Mouse (Mus musculus) myocyte (in vitro differentiated cells): Measurements from ENCODE around the gene Plaur. TPM values are rescaled to one million over a fixed set of nuclear protein-coding genes. Genes with fewer than 3 reads are reported as not detected.

Experiments
- H3K27me3 ChIP-seq: one replicate; pipeline ENCODE4 v1.6.1; 2011; ENCODE audit not compliant: control insufficient read depth, insufficient read depth, insufficient read length
- H3K36me3 ChIP-seq: one replicate; pipeline ENCODE4 v1.6.1; 2011; ENCODE audit not compliant: control insufficient read depth, insufficient read depth
- H3K4me2 ChIP-seq: one replicate; pipeline ENCODE4 v1.6.1; 2011; ENCODE audit warnings: low read depth, control low read depth
- H3K4me3 ChIP-seq: one replicate; pipeline ENCODE4 v1.5.1; 2011; ENCODE audit warnings: mild to moderate bottlenecking, control low read depth, moderate library complexity
- H3K79me2 ChIP-seq: one replicate; pipeline ENCODE4 v1.6.1; 2011; ENCODE audit not compliant: control insufficient read depth, insufficient read depth
- H3ac ChIP-seq: one replicate; pipeline ENCODE4 v1.6.1; 2011; ENCODE audit not compliant: control insufficient read depth, insufficient read length
- CEBPB ChIP-seq: IDR thresholded peaks from 2 replicates; pipeline ENCODE4 v1.6.1; 2011; ENCODE audit warnings: mild to moderate bottlenecking, moderate library complexity; ENCODE audit not compliant: poor library complexity, insufficient read depth, severe bottlenecking
- E2F4 ChIP-seq: IDR thresholded peaks from one replicate; pipeline ENCODE4 v1.6.1; 2011; ENCODE audit warnings: mild to moderate bottlenecking, control low read depth, moderate library complexity; ENCODE audit not compliant: insufficient read depth
- MAX ChIP-seq: IDR thresholded peaks from one replicate; pipeline ENCODE4 v1.6.1; 2011; ENCODE audit warnings: low read depth, mild to moderate bottlenecking, control low read depth
- MYOD1 ChIP-seq, 3 experiments: IDR thresholded peaks; one replicate each; pipeline ENCODE4 v1.6.1; 2011; ENCODE audit warnings: control low read depth in 2 of 3, low read depth in 2 of 3, mild to moderate bottlenecking in 2 of 3, moderate library complexity in 1 of 3; ENCODE audit not compliant: insufficient read length in 2 of 3, control insufficient read depth in 1 of 3
- MYOG ChIP-seq, 3 experiments: IDR thresholded peaks; one replicate each; pipeline ENCODE4 v1.6.1; 2011; ENCODE audit warnings: control low read depth in 2 of 3, low read depth in 2 of 3, mild to moderate bottlenecking in 2 of 3; ENCODE audit not compliant: insufficient read length in 2 of 3, control insufficient read depth in 1 of 3, insufficient read depth in 1 of 3
- POLR2A ChIP-seq: IDR thresholded peaks from one replicate; pipeline ENCODE4 v1.6.1; 2011; ENCODE audit warnings: low read depth, mild to moderate bottlenecking, control low read depth, moderate library complexity; ENCODE audit not compliant: insufficient read length
- POLR2AphosphoS2 ChIP-seq: IDR thresholded peaks from one replicate; pipeline ENCODE4 v1.6.1; 2011; ENCODE audit warnings: low read depth, control low read depth; ENCODE audit not compliant: insufficient read length
- REST ChIP-seq: IDR thresholded peaks from one replicate; pipeline ENCODE4 v1.6.1; 2011; ENCODE audit warnings: mild to moderate bottlenecking, control low read depth, moderate library complexity; ENCODE audit not compliant: insufficient read depth, insufficient read length
- SRF ChIP-seq: IDR thresholded peaks from one replicate; pipeline ENCODE4 v1.6.1; 2011; ENCODE audit warnings: low read depth; ENCODE audit not compliant: control insufficient read depth, insufficient read length
- TCF12 ChIP-seq: IDR thresholded peaks from one replicate; pipeline ENCODE4 v1.6.1; 2011; ENCODE audit warnings: mild to moderate bottlenecking, control low read depth; ENCODE audit not compliant: poor library complexity, insufficient read depth, severe bottlenecking
- TCF3 ChIP-seq: IDR thresholded peaks from one replicate; pipeline ENCODE4 v1.6.1; 2011; ENCODE audit warnings: low read depth, control low read depth; ENCODE audit not compliant: insufficient read length
- USF1 ChIP-seq: IDR thresholded peaks from one replicate; pipeline ENCODE4 v1.6.1; 2011; ENCODE audit warnings: low read depth, mild to moderate bottlenecking, control low read depth, moderate library complexity
- polyA plus RNA-seq: library from polyadenylated mRNA; unstranded; fragments of >200 nt; fragmentation: generic; extraction: Trizol; gene quantifications from one replicate; pipeline ENCODE4 v1.2.1, GENCODE M21; 2012; ENCODE audit warnings: missing spikeins

The Plaur gene
- polyA plus RNA-seq, 1 experiment = 32.5 TPM

DNA sequence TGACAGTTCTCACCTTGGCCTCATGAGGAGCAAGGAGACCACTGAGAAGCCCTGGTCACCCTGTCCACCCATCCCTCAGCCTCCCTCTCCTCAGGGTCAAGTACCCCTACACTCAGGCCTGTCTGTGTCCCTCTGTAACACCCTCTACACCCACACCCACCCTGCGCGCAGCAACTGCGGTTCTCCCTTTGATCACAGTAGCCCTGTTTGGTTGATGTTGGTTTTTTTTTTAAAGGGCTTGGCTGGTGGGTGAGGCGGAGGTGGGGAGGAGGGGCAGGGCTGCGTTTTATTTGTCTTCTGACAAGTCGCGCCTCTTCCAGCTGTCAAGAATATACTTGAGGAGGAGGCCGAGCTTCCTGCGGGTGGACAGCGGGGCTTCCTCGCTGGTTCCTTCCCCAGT, 30.6 kb upstream of the Plaur start:
- Histone ChIP-seq H3K4me2 (no peak overlapping the region), H3K36me3 (no peaks in the 10 kb centered on the region), H3K27me3 (no peaks in the 10 kb centered on the region), H3ac (no peak overlapping the region), H3K79me2 (no peaks in the 10 kb centered on the region), H3K4me3 (no peak overlapping the region)
- TF ChIP-seq CEBPB = no peak
- TF ChIP-seq TCF12 = no peak
- TF ChIP-seq REST = no peak
- TF ChIP-seq POLR2AphosphoS2 = no peak
- TF ChIP-seq POLR2A = no peak
- TF ChIP-seq MYOG (IDR thresholded peaks at IDR 0.05; ENCODE audit: control insufficient read depth in 1 of 3, insufficient read depth in 1 of 3, insufficient read length in 2 of 3, low read depth in 2 of 3) = no peak
- TF ChIP-seq MYOD1 (IDR thresholded peaks at IDR 0.05; ENCODE audit: control insufficient read depth in 1 of 3, insufficient read length in 2 of 3, low read depth in 2 of 3) = no peak

DNA sequence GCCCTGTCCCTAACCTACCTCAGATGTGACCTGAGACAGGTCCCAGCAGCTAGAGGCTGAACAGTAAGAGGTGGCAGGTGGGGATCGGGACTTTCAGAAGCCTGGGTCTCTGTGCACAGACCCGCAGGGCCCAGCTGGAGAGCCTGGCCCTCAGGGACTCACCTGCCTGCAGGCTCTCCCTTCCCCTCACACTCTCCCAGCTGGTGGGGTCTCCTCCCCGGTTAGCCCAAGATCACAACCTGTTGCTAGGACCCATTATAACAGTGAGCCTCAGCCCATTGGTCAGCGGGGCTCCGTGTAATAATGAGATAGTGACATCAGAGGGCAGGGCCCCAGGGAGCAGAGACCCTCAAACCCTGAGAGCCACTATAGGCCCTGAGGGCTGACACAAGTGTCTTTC, 27.0 kb upstream of the Plaur start:
- Histone ChIP-seq H3K79me2 (no peaks in the 10 kb centered on the region), H3K4me2 (no peak overlapping the region), H3K36me3 (no peaks in the 10 kb centered on the region), H3K27me3 (no peaks in the 10 kb centered on the region), H3ac (no peak overlapping the region), H3K4me3 (no peak overlapping the region)
- no peak for TF ChIP-seq TCF12
- no peak for TF ChIP-seq MAX
- TF ChIP-seq POLR2A = no peak
- TF ChIP-seq MYOG (IDR thresholded peaks at IDR 0.05; ENCODE audit: control insufficient read depth in 1 of 3, insufficient read depth in 1 of 3, insufficient read length in 2 of 3, low read depth in 2 of 3) = no peak
- TF ChIP-seq REST = no peak
- no peak for TF ChIP-seq E2F4
- no peak for TF ChIP-seq USF1
- no peak for TF ChIP-seq CEBPB
- TF ChIP-seq TCF3 = no peak
- no peak for TF ChIP-seq SRF
- TF ChIP-seq MYOD1 (IDR thresholded peaks at IDR 0.05; ENCODE audit: control insufficient read depth in 1 of 3, insufficient read length in 2 of 3, low read depth in 2 of 3) = no peak
- no peak for TF ChIP-seq POLR2AphosphoS2

GRCm38 (mm10) chr7:24437981-24438380, 24.3 kb upstream of the Plaur start:
- H3K36me3 ChIP-seq = no peaks in the 10 kb centered on the region
- no peak overlapping the region for H3ac ChIP-seq
- H3K4me3 ChIP-seq = no peak overlapping the region
- peak overlapping the region; percentile 24 for H3K4me2 ChIP-seq
- H3K27me3 ChIP-seq = no peaks in the 10 kb centered on the region
- no peaks in the 10 kb centered on the region for H3K79me2 ChIP-seq
- TF ChIP-seq MYOD1 (IDR thresholded peaks at IDR 0.05; ENCODE audit: control insufficient read depth in 1 of 3, insufficient read length in 2 of 3, low read depth in 2 of 3) (peak; percentile 41 to 89 (median 61)), MYOG (IDR thresholded peaks at IDR 0.05; ENCODE audit: control insufficient read depth in 1 of 3, insufficient read depth in 1 of 3, insufficient read length in 2 of 3, low read depth in 2 of 3) (peak; percentile 64 to 92 (median 90)), E2F4 (no peak)

DNA sequence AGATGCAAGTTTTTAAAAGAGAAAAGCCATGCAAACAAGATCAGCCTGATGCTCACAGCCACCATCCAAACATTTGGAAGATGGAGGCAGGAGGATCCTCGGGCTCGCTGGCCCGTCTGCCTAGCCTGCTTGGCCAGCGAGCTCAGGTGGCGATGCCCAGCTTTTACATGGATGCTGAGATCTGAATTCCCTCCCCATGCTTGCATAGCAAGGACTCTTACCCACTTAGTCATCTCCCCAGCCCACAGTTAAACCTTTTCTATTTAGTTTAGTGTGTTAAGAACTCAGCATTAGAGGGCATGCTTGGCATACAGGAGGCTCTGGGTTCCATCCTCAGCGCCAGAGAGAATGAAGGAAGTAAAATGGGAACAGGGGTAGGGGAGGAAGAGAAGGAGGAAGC, 23.1 kb upstream of the Plaur start:
- TF ChIP-seq TCF12 (no peak), E2F4 (no peak), CEBPB (no peak), SRF (no peak), POLR2A (no peak), MAX (no peak)
- no peaks in the 10 kb centered on the region for H3K27me3 ChIP-seq
- H3K4me3 ChIP-seq = no peak overlapping the region
- no peaks in the 10 kb centered on the region for H3K36me3 ChIP-seq
- H3K79me2 ChIP-seq = no peaks in the 10 kb centered on the region
- H3K4me2 ChIP-seq = peak overlapping the region; percentile 51
- no peak overlapping the region for H3ac ChIP-seq

- no peaks in the 10 kb centered on the region for H3K27me3 ChIP-seq
- H3K4me2 ChIP-seq = no peak overlapping the region
- no peak overlapping the region for H3K4me3 ChIP-seq
- H3K36me3 ChIP-seq = no peaks in the 10 kb centered on the region
- H3K79me2 ChIP-seq = no peaks in the 10 kb centered on the region
- TF ChIP-seq USF1 (no peak), MYOG (IDR thresholded peaks at IDR 0.05; ENCODE audit: control insufficient read depth in 1 of 3, insufficient read depth in 1 of 3, insufficient read length in 2 of 3, low read depth in 2 of 3) (peak in 1 of 3 experiments; percentile 51)
- H3ac ChIP-seq = no peak overlapping the region
These were observed 22.4 kb upstream of the Plaur start for GRCm38 (mm10) chr7:24439891-24440290.

DNA sequence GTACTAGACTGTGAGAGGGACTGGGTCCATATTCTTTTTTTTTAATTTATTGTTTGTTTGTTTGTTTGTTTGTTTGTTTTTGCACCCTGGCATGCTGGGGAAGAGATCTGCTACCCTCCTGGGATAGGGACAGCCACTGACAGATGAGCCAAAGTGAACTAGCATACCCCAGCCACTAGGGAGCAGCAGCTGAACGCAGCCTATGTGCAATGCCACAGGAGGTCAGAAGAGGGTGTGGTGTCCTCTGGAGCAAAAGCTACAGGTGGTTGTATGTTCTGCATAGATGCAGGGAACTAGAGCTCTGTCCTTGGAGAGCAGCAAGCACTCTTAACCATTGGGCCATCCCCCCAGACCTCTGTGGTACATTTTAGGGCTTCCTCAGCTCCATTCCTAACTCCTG, 20.5 kb upstream of the Plaur start:
- no peak for TF ChIP-seq TCF12
- no peak for TF ChIP-seq USF1
- no peak for TF ChIP-seq E2F4
- TF ChIP-seq POLR2AphosphoS2 = no peak
- TF ChIP-seq TCF3 = no peak
- no peak for TF ChIP-seq POLR2A
- peak in 1 of 3 experiments; percentile 5 for TF ChIP-seq MYOG (IDR thresholded peaks at IDR 0.05; ENCODE audit: control insufficient read depth in 1 of 3, insufficient read depth in 1 of 3, insufficient read length in 2 of 3, low read depth in 2 of 3)
- no peak for TF ChIP-seq REST
- TF ChIP-seq MYOD1 (IDR thresholded peaks at IDR 0.05; ENCODE audit: control insufficient read depth in 1 of 3, insufficient read length in 2 of 3, low read depth in 2 of 3) = peak in 1 of 3 experiments; percentile 41
- Histone ChIP-seq H3K27me3 (no peaks in the 10 kb centered on the region), H3K79me2 (no peaks in the 10 kb centered on the region), H3K4me2 (no peak overlapping the region), H3ac (no peak overlapping the region), H3K36me3 (no peaks in the 10 kb centered on the region), H3K4me3 (no peak overlapping the region)
